Comparison of ENCODE assay signal across 20 mouse cellular contexts in genomic region chr1:39559009-39559408, GRCm38 (mm10). TPM values are rescaled to one million over a fixed set of nuclear protein-coding genes. Genes with fewer than 3 reads are reported as not detected.
DNase-seq lines count a peak whose midpoint lies in the region.
"Had no signal": no experiment of that assay in that cellular context is flagged by ENCODE, and none has a peak within 500 bp of the region (broad histone marks: within the 10 kb centered on the region; RNA-seq: fewer than 3 reads in every experiment).

No protein-coding gene starts in this region.

- DNase-seq in 416B (ENCODE audit: low read depth): peak; percentile 65
- peak; percentile 70 for DNase-seq in CD4-positive, CD25-positive, alpha-beta regulatory T cell, adult 2 months (ENCODE audit: low read depth, low spot score)
- DNase-seq in brain, adult 2 months (ENCODE audit: low read depth, low spot score): peak; percentile 66
- peak; percentile 68 for DNase-seq in thymus, postnatal 0 days (ENCODE audit: low spot score)
- DNase-seq in spleen, adult 18-20 months: no peak
- no peak for DNase-seq in lung, postnatal 10 days
- DNase-seq in embryo, embryonic 10 days (ENCODE audit: low spot score): no peak
- DNase-seq in adrenal gland, postnatal 4 days (ENCODE audit: low spot score in 2 of 2): no peak
- DNase-seq: adrenal gland, adult 2 months; adrenal gland, postnatal 36 days; B cell, adult 2 months; cerebellum, adult 8-10 months; cerebellum, postnatal 25 days; gastrocnemius, postnatal 36 days; heart, adult 2 months; kidney, adult 8-10 months; kidney, postnatal 4 days; liver, embryonic 13.5 days; lung, adult 18-20 months; midbrain, embryonic 14.5 days had no signal

RNA-seq across cellular contexts. Expression of gene Rnf149, which starts 18.2 kb away (rescaled TPM):
- 10.6 and 18.3 TPM in 2 replicates for polyA plus RNA-seq in thymus, postnatal 0 days (2015; fragmentation: Nextera tagmentation; extraction: Ambion mirVana)
- 10 to 100 TPM; 49.6 to 57.4 TPM for total RNA-seq in adrenal gland, postnatal 4 days (2021)

RNA-seq across cellular contexts. Expression of gene Cnot11, which starts 24.2 kb away (rescaled TPM):
- polyA plus RNA-seq in thymus, postnatal 0 days (2015; fragmentation: Nextera tagmentation; extraction: Ambion mirVana): 24.3 and 24.6 TPM in 2 replicates
- total RNA-seq in adrenal gland, postnatal 4 days (2021): 10 to 100 TPM; 26.3 to 28.7 TPM

Comparison
In these comparisons a context has a peak if more than half of its experiments do, and no peak if none do; other contexts are left out.
1. DNase-seq: peak in 416B (single experiment), CD4-positive, CD25-positive, alpha-beta regulatory T cell, adult 2 months (single experiment), brain, adult 2 months (single experiment) and thymus, postnatal 0 days (single experiment); none in spleen, adult 18-20 months (0 of 2), lung, postnatal 10 days (single experiment), embryo, embryonic 10 days (single experiment) and adrenal gland, postnatal 4 days (0 of 2).